In genomic region chr11:120344310-120344920, GRCm38 (mm10) we compare ENCODE assay signal across 9 mouse cellular contexts. TPM values are rescaled to one million over a fixed set of nuclear protein-coding genes. Genes with fewer than 3 reads are reported as not detected.
DNase-seq lines count a peak whose midpoint lies in the region; ATAC-seq and TF ChIP-seq lines count a peak whose summit lies in the region.
"Had no signal": no experiment of that assay in that cellular context is flagged by ENCODE, and none has a peak within 500 bp of the region (broad histone marks: within the 10 kb centered on the region; RNA-seq: fewer than 3 reads in every experiment).

No protein-coding gene starts in this region.

- peaks cover 4% of the 10 kb centered on the region; the same call in 1 of the 2 replicates for H3K36me3 ChIP-seq in forebrain, embryonic 16.5 days (ENCODE audit: control insufficient read depth, insufficient read depth)
- H3K36me3 ChIP-seq in liver, postnatal 0 days (replicated peaks; ENCODE audit: insufficient read depth, low read length), result peaks cover 10% of the 10 kb centered on the region

- TF ChIP-seq CTCF in liver, postnatal 0 days (IDR thresholded peaks at IDR 0.05; ENCODE audit: low read depth), result no peak

- no peaks in the 10 kb centered on the region for H3K9me3 ChIP-seq in forebrain, embryonic 16.5 days (ENCODE audit: control insufficient read depth, low read length)
- H3K9me3 ChIP-seq in liver, postnatal 0 days (ENCODE audit: low read length), result no peaks in the 10 kb centered on the region
- H3K9me3 ChIP-seq: G1E had no signal

- peak overlapping the region; percentile 42 for H3K4me3 ChIP-seq in forebrain, embryonic 16.5 days (replicated peaks; ENCODE audit: low read length)
- no peak overlapping the region for H3K4me3 ChIP-seq in liver, postnatal 0 days (ENCODE audit: low read depth, low read length)

- intact Hi-C loops in left cerebral cortex, postnatal 25 days (cut with DNase I), result loop anchor here (2.0 kb wide), 1 partner anchor 34 kb away; no protein-coding TSS in a partner anchor

- whole genome bisulfite sequencing in forebrain, embryonic 16.5 days, result 58% methylated on average over 5 of the region's 5 CpGs
- WGBS in liver, postnatal 0 days (ENCODE audit: insufficient replicate concordance), result 70% methylated on average over 5 of the region's 5 CpGs

- H3K27me3 ChIP-seq in forebrain, embryonic 16.5 days (replicated peaks; ENCODE audit: control insufficient read depth, insufficient read depth, low read length), result no peaks in the 10 kb centered on the region
- H3K27me3 ChIP-seq in liver, postnatal 0 days (ENCODE audit: insufficient read depth, low read length), result no peaks in the 10 kb centered on the region

- peaks cover 9% of the 10 kb centered on the region for H3K4me1 ChIP-seq in forebrain, embryonic 16.5 days (replicated peaks; ENCODE audit: control insufficient read depth, insufficient read depth, low read length)
- H3K4me1 ChIP-seq in liver, postnatal 0 days (ENCODE audit: insufficient read depth), result peaks cover 14% of the 10 kb centered on the region

- peak; percentile 6 to 12 for DNase-seq in gastrocnemius, postnatal 4 days (ENCODE audit: low spot score in 2 of 2)
- no peak for DNase-seq in gastrocnemius, postnatal 10 days
- peak; percentile 37 for DNase-seq in A20 (ENCODE audit: low read depth, low spot score)
- peak; percentile 10 for DNase-seq in liver, postnatal 0 days
- DNase-seq in left cerebral cortex, postnatal 25 days (ENCODE audit: low spot score in 2 of 2), result no peak
- DNase-seq in urinary bladder, postnatal 10 days (ENCODE audit: low spot score), result no peak

- H3K4me2 ChIP-seq in forebrain, embryonic 16.5 days (ENCODE audit: low read length), result peak overlapping the region; percentile 72
- H3K4me2 ChIP-seq in liver, postnatal 0 days (ENCODE audit: low read depth, low read length), result no peak overlapping the region

- no peak overlapping the region; the same call in 1 of the 2 replicates for H3K27ac ChIP-seq in forebrain, embryonic 16.5 days (ENCODE audit: low read length)
- no peak overlapping the region; the same call in 1 of the 2 replicates for H3K27ac ChIP-seq in liver, postnatal 0 days (ENCODE audit: low read depth)

- no peak for TF ChIP-seq EP300 in liver, postnatal 0 days (IDR thresholded peaks at IDR 0.05; ENCODE audit: low read depth)

- H3K9ac ChIP-seq in forebrain, embryonic 16.5 days (replicated peaks; ENCODE audit: low read depth, low read length), result no peak overlapping the region
- H3K9ac ChIP-seq in liver, postnatal 0 days (replicated peaks), result no peak overlapping the region

- ATAC-seq in forebrain, embryonic 16.5 days, result no peak
- ATAC-seq in liver, postnatal 0 days, result no peak
- ATAC-seq in monocyte, adult 5-6 weeks (replicated peaks; ENCODE audit: insufficient number of reproducible peaks, low FRiP score, low TSS enrichment, poor library complexity, severe bottlenecking), result no peak

RNA-seq across cellular contexts. Expression of gene Actg1, which starts 3.9 kb away (rescaled TPM):
- total RNA-seq in gastrocnemius, postnatal 4 days (2021), result 100 to 1,000 TPM; 861 to 883 TPM
- 100 to 1,000 TPM; 439 to 618 TPM for total RNA-seq in gastrocnemius, postnatal 10 days (2021)
- 4,159 and 4,175 TPM in 2 replicates for polyA plus RNA-seq in forebrain, embryonic 16.5 days (2015; fragmentation: Nextera tagmentation; extraction: Ambion mirVana)
- 463 and 498 TPM in 2 replicates for polyA plus RNA-seq in liver, postnatal 0 days (2015; fragmentation: Nextera tagmentation; extraction: Ambion mirVana)
- 1,000 to 10,000 TPM; 1,262 to 1,272 TPM for total RNA-seq in left cerebral cortex, postnatal 25 days (2021)
- total RNA-seq in monocyte, adult 5-6 weeks (2017), result 1,753 to 2,142 TPM (median 1,849 TPM) in 3 replicates

RNA-seq across cellular contexts. Expression of gene Fscn2, which starts 16.9 kb away (rescaled TPM):
- total RNA-seq in gastrocnemius, postnatal 4 days (2021), result under 1 TPM; 0.52 to 0.98 TPM
- total RNA-seq in gastrocnemius, postnatal 10 days (2021), result under 1 TPM; 0.50 to 0.61 TPM
- 1.3 and 1.5 TPM in 2 replicates for polyA plus RNA-seq in forebrain, embryonic 16.5 days (2015; fragmentation: Nextera tagmentation; extraction: Ambion mirVana)
- polyA plus RNA-seq in liver, postnatal 0 days (2015; fragmentation: Nextera tagmentation; extraction: Ambion mirVana), result not detected in 2 replicates
- total RNA-seq in left cerebral cortex, postnatal 25 days (2021), result under 1 TPM in 1 of 2 experiments, not detected in 1; 0.21 TPM
- 0.29 to 0.75 TPM in 2 of 3 replicates, not detected in the other for total RNA-seq in monocyte, adult 5-6 weeks (2017)
- polyA plus RNA-seq: G1E had no signal

RNA-seq across cellular contexts. Expression of gene Faap100, which starts 34.1 kb away (rescaled TPM):
- total RNA-seq in gastrocnemius, postnatal 4 days (2021), result 10 to 100 TPM; 16.7 to 16.9 TPM
- 10 to 100 TPM; 14.6 to 15.3 TPM for total RNA-seq in gastrocnemius, postnatal 10 days (2021)
- polyA plus RNA-seq in forebrain, embryonic 16.5 days (2015; fragmentation: Nextera tagmentation; extraction: Ambion mirVana), result 72.7 and 95.3 TPM in 2 replicates
- polyA plus RNA-seq in liver, postnatal 0 days (2015; fragmentation: Nextera tagmentation; extraction: Ambion mirVana), result 5.5 and 5.8 TPM in 2 replicates
- 10 to 100 TPM; 15.3 to 16.3 TPM for total RNA-seq in left cerebral cortex, postnatal 25 days (2021)
- total RNA-seq in monocyte, adult 5-6 weeks (2017), result 5.5 to 16.4 TPM (median 9.4 TPM) in 3 replicates

Comparison
In these comparisons a context has a peak if more than half of its experiments do, and no peak if none do; other contexts are left out.
1. DNase-seq: peak in gastrocnemius, postnatal 4 days (2 of 2), A20 (single experiment) and liver, postnatal 0 days (single experiment); none in gastrocnemius, postnatal 10 days (single experiment), left cerebral cortex, postnatal 25 days (0 of 2) and urinary bladder, postnatal 10 days (single experiment).